Mouse (Mus musculus): ENCODE data around the gene Tor1aip1. TPM values are rescaled to one million over a fixed set of nuclear protein-coding genes. Genes with fewer than 3 reads are reported as not detected.
A peak's percentile ranks its signal among the peaks of the same experiment; 100 is the strongest.

Tor1aip1 gene
- polyA plus RNA-seq, 1 experiment from 2014 or later, result 45.8 TPM

GRCm38 (mm10) chr1:156027849-156028248 lies 8.4 kb downstream of the Tor1aip1 start:
- no peak overlapping the region for H3K27ac ChIP-seq
- peaks cover 83% of the 10 kb centered on the region for H3K36me3 ChIP-seq
- no peaks in the 10 kb centered on the region for H3K27me3 ChIP-seq
- H3K4me3 ChIP-seq (replicated peaks), result no peak overlapping the region
- no peaks in the 10 kb centered on the region for H3K9me3 ChIP-seq (replicated peaks)
- ATAC-seq (replicated peaks; ENCODE audit: low FRiP score), result no peak
- no peak overlapping the region for H3K4me2 ChIP-seq
- WGBS, result 87% methylated on average over 3 of the region's 3 CpGs
- H3K4me1 ChIP-seq, result no peaks in the 10 kb centered on the region
- no peak overlapping the region for H3K9ac ChIP-seq

- Histone ChIP-seq H3K27me3 (no peaks in the 10 kb centered on the region), H3K9ac (no peak overlapping the region), H3K27ac (no peak overlapping the region), H3K4me3 (replicated peaks) (no peak overlapping the region), H3K4me2 (no peak overlapping the region), H3K4me1 (no peaks in the 10 kb centered on the region), H3K36me3 (peaks cover 74% of the 10 kb centered on the region), H3K9me3 (replicated peaks) (no peaks in the 10 kb centered on the region)
- 75% methylated on average over 8 of the region's 8 CpGs for WGBS
- ATAC-seq (replicated peaks; ENCODE audit: low FRiP score), result no peak
Measured at GRCm38 (mm10) chr1:156024831-156025503, 11.3 kb downstream of the Tor1aip1 start.

- peaks cover 77% of the 10 kb centered on the region for H3K36me3 ChIP-seq
- no peak overlapping the region for H3K9ac ChIP-seq
- H3K27me3 ChIP-seq, result no peaks in the 10 kb centered on the region
- no peak overlapping the region for H3K4me2 ChIP-seq
- no peaks in the 10 kb centered on the region for H3K4me1 ChIP-seq
- WGBS, result 68% methylated on average over 1 of the region's 1 CpGs
- no peak overlapping the region for H3K4me3 ChIP-seq (replicated peaks)
- H3K27ac ChIP-seq, result no peak overlapping the region
- no peak for ATAC-seq (replicated peaks; ENCODE audit: low FRiP score)
- no peaks in the 10 kb centered on the region for H3K9me3 ChIP-seq (replicated peaks)
Measured at GRCm38 (mm10) chr1:156020402-156020801, 15.9 kb downstream of the Tor1aip1 start.

GRCm38 (mm10) chr1:156019800-156020199 lies 16.5 kb downstream of the Tor1aip1 start:
- 100% methylated on average over 1 of the region's 1 CpGs for WGBS
- peaks cover 78% of the 10 kb centered on the region for H3K36me3 ChIP-seq
- H3K27me3 ChIP-seq, result no peaks in the 10 kb centered on the region
- H3K4me1 ChIP-seq, result no peaks in the 10 kb centered on the region
- no peak for ATAC-seq (replicated peaks; ENCODE audit: low FRiP score)
- H3K4me2 ChIP-seq, result no peak overlapping the region
- no peak overlapping the region for H3K4me3 ChIP-seq (replicated peaks)
- no peaks in the 10 kb centered on the region for H3K9me3 ChIP-seq (replicated peaks)
- H3K9ac ChIP-seq, result no peak overlapping the region
- no peak overlapping the region for H3K27ac ChIP-seq

GRCm38 (mm10) chr1:156009003-156009402 lies 27.3 kb downstream of the Tor1aip1 start:
- Histone ChIP-seq H3K9me3 (replicated peaks) (no peaks in the 10 kb centered on the region), H3K4me1 (no peaks in the 10 kb centered on the region), H3K9ac (no peak overlapping the region), H3K27me3 (no peaks in the 10 kb centered on the region), H3K36me3 (peaks cover 75% of the 10 kb centered on the region), H3K27ac (no peak overlapping the region), H3K4me2 (no peak overlapping the region), H3K4me3 (replicated peaks) (no peak overlapping the region)
- WGBS, result 93% methylated on average over 1 of the region's 1 CpGs
- ATAC-seq (replicated peaks; ENCODE audit: low FRiP score), result no peak

GRCm38 (mm10) chr1:156005906-156006305 lies 30.4 kb downstream of the Tor1aip1 start:
- Histone ChIP-seq H3K27ac (no peak overlapping the region), H3K9ac (no peak overlapping the region), H3K27me3 (no peaks in the 10 kb centered on the region), H3K4me1 (no peaks in the 10 kb centered on the region), H3K36me3 (peaks cover 61% of the 10 kb centered on the region), H3K4me3 (replicated peaks) (no peak overlapping the region), H3K9me3 (replicated peaks) (no peaks in the 10 kb centered on the region), H3K4me2 (no peak overlapping the region)
- 87% methylated on average over 11 of the region's 11 CpGs for WGBS
- no peak for ATAC-seq (replicated peaks; ENCODE audit: low FRiP score)

- WGBS, result 90% methylated on average over 7 of the region's 7 CpGs
- Histone ChIP-seq H3K4me2 (no peak overlapping the region), H3K9me3 (replicated peaks) (no peaks in the 10 kb centered on the region), H3K36me3 (peaks cover 40% of the 10 kb centered on the region), H3K4me1 (no peaks in the 10 kb centered on the region), H3K9ac (no peak overlapping the region), H3K4me3 (replicated peaks) (no peak overlapping the region), H3K27ac (no peak overlapping the region), H3K27me3 (no peaks in the 10 kb centered on the region)
- ATAC-seq (replicated peaks; ENCODE audit: low FRiP score), result 0 out of 2 replicates have a peak, but pooled peaks have one; percentile 40
Measured at GRCm38 (mm10) chr1:156003201-156003935, 32.9 kb downstream of the Tor1aip1 start.

GRCm38 (mm10) chr1:156002366-156002765 lies 33.9 kb downstream of the Tor1aip1 start:
- Histone ChIP-seq H3K4me3 (replicated peaks) (no peak overlapping the region), H3K4me1 (no peaks in the 10 kb centered on the region)
- 90% methylated on average over 8 of the region's 8 CpGs for whole genome bisulfite sequencing

GRCm38 (mm10) chr1:155995612-155996011 lies 40.7 kb downstream of the Tor1aip1 start:
- Histone ChIP-seq H3K36me3 (no peaks in the 10 kb centered on the region), H3K4me1 (peaks cover 3% of the 10 kb centered on the region; the same call in 1 of the 2 replicates), H3K4me2 (no peak overlapping the region), H3K27me3 (no peaks in the 10 kb centered on the region), H3K27ac (no peak overlapping the region), H3K4me3 (replicated peaks) (no peak overlapping the region), H3K9ac (no peak overlapping the region), H3K9me3 (replicated peaks) (no peaks in the 10 kb centered on the region)
- 71% methylated on average over 2 of the region's 2 CpGs for WGBS
- no peak for ATAC-seq (replicated peaks; ENCODE audit: low FRiP score)

More at GRCm38 (mm10) chr1:156002366-156002765, 33.9 kb downstream of the Tor1aip1 start:
- no peaks in the 10 kb centered on the region for H3K27me3 ChIP-seq
- peaks cover 33% of the 10 kb centered on the region for H3K36me3 ChIP-seq
- H3K9ac ChIP-seq, result no peak overlapping the region
- ATAC-seq (replicated peaks; ENCODE audit: low FRiP score), result no peak
- H3K27ac ChIP-seq, result no peak overlapping the region
- no peak overlapping the region for H3K4me2 ChIP-seq
- H3K9me3 ChIP-seq (replicated peaks), result no peaks in the 10 kb centered on the region

GRCm38 (mm10) chr1:155994524-155994923 lies 41.8 kb downstream of the Tor1aip1 start:
- Histone ChIP-seq H3K36me3 (no peaks in the 10 kb centered on the region), H3K27me3 (no peaks in the 10 kb centered on the region), H3K9me3 (replicated peaks) (no peaks in the 10 kb centered on the region), H3K27ac (no peak overlapping the region), H3K4me1 (peaks cover 7% of the 10 kb centered on the region; the same call in 1 of the 2 replicates), H3K4me3 (replicated peaks) (no peak overlapping the region), H3K9ac (no peak overlapping the region), H3K4me2 (no peak overlapping the region)
- ATAC-seq (replicated peaks; ENCODE audit: low FRiP score), result no peak
- 75% methylated on average over 2 of the region's 2 CpGs for WGBS

GRCm38 (mm10) chr1:155990391-155990790 lies 45.9 kb downstream of the Tor1aip1 start:
- H3K36me3 ChIP-seq, result no peaks in the 10 kb centered on the region
- H3K9ac ChIP-seq, result no peak overlapping the region
- H3K9me3 ChIP-seq (replicated peaks), result no peaks in the 10 kb centered on the region
- H3K27me3 ChIP-seq, result no peaks in the 10 kb centered on the region
- H3K27ac ChIP-seq, result no peak overlapping the region
- H3K4me1 ChIP-seq, result peaks cover 7% of the 10 kb centered on the region; the same call in 1 of the 2 replicates
- WGBS, result 43% methylated on average over 11 of the region's 11 CpGs
- H3K4me2 ChIP-seq, result 0 out of 2 replicates have a peak overlapping the region, but pooled peaks have one; percentile 7
- H3K4me3 ChIP-seq (replicated peaks), result no peak overlapping the region
- ATAC-seq (replicated peaks; ENCODE audit: low FRiP score), result no peak

GRCm38 (mm10) chr1:155989387-155989786 lies 46.9 kb downstream of the Tor1aip1 start:
- Histone ChIP-seq H3K36me3 (no peaks in the 10 kb centered on the region), H3K4me1 (peaks cover 7% of the 10 kb centered on the region; the same call in 1 of the 2 replicates), H3K9ac (no peak overlapping the region), H3K9me3 (replicated peaks) (no peaks in the 10 kb centered on the region), H3K27ac (no peak overlapping the region), H3K4me2 (no peak overlapping the region), H3K27me3 (no peaks in the 10 kb centered on the region), H3K4me3 (replicated peaks) (no peak overlapping the region)
- ATAC-seq (replicated peaks; ENCODE audit: low FRiP score), result no peak
- 43% methylated on average over 2 of the region's 2 CpGs for WGBS

Measured in kidney, embryonic 15.5 days (tissue).